Mouse (Mus musculus): Measurements from ENCODE around the gene Sh2d6. TPM values are rescaled to one million over a fixed set of nuclear protein-coding genes. Genes with fewer than 3 reads are reported as not detected.

Gene Sh2d6
- polyA plus RNA-seq, 1 experiment from 2014 or later: 0.36 TPM

DNA sequence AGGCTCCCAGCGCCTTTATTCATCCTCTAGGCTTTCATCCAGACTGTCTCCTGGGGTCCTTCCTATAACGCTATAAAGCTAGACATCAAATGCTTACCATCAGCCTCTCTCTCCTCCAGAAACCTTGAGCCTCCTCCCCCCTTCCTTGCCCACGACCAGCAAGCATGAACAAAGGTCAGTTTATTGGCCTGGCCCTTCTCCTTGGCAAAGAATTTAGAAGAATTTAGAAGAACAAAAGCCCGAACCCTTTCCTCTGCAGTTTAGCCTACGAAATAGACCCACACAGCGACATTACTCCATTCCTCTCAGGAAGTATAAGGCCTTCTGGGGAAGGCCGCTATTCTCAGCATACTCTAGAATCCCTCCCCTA lies 8.5 kb downstream of the Sh2d6 start:
- peak overlapping the region; percentile 36 for H3K4me3 ChIP-seq (ENCODE audit: low read length)
- peak overlapping the region; percentile 68 for H3K4me2 ChIP-seq (ENCODE audit: low read length)
- peak; percentile 7 for ATAC-seq
- H3K27me3 ChIP-seq (replicated peaks; ENCODE audit: control insufficient read depth, insufficient read depth, low read length): no peaks in the 10 kb centered on the region
- H3K4me1 ChIP-seq (ENCODE audit: control insufficient read depth, insufficient read depth, low read depth, low read length): peaks cover 26% of the 10 kb centered on the region
- 23% methylated on average over 7 of the region's 7 CpGs for WGBS
- H3K9ac ChIP-seq (ENCODE audit: low read depth, low read length): peak overlapping the region; percentile 66
- no peaks in the 10 kb centered on the region for H3K36me3 ChIP-seq (ENCODE audit: control insufficient read depth, insufficient read depth, low read length)
- peak overlapping the region; percentile 95 for H3K27ac ChIP-seq (ENCODE audit: low read depth, low read length)
- no peaks in the 10 kb centered on the region for H3K9me3 ChIP-seq (ENCODE audit: control insufficient read depth, low read length)

DNA sequence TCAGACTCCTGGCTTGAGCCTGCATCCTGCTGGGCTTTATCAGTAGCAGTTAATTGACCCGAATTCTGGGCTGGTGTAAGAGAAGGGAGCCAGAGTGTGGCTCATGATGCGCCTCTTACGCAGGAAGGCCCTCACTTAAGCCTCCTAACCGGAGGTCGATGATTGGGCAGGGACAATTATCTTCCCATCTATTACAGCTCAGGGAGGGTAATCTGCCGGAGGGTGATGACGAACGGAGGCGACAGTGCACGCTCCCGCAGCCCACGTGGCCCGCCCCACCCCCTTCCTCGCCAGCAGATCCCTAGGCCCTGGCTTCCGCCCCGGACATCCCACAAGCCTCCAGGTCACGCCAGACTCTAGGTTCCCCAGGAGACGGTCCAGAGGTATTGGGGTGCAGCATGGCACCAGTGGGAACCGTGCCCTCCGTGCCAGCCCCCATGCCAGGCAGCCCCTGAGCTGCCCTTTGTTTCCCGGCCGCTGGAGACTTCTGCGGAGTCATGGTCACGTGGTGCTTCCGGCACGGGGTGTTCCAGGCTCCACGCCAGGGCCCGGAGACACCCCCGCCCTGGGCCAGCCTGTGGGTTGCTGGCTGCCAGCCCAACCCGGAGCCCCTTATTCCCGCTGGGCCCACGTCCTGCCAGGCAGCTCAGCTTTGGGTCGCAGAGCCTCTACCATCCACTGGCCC lies 9.0 kb downstream of the Sh2d6 start:
- Histone ChIP-seq H3K36me3 (ENCODE audit: control insufficient read depth, insufficient read depth, low read length) (no peaks in the 10 kb centered on the region), H3K9me3 (ENCODE audit: control insufficient read depth, low read length) (no peaks in the 10 kb centered on the region), H3K4me2 (ENCODE audit: low read length) (peak overlapping the region; percentile 68), H3K9ac (ENCODE audit: low read depth, low read length) (peak overlapping the region; percentile 66), H3K4me1 (ENCODE audit: control insufficient read depth, insufficient read depth, low read depth, low read length) (peaks cover 26% of the 10 kb centered on the region), H3K4me3 (ENCODE audit: low read length) (peak overlapping the region; percentile 36), H3K27ac (ENCODE audit: low read depth, low read length) (peak overlapping the region; percentile 95), H3K27me3 (replicated peaks; ENCODE audit: control insufficient read depth, insufficient read depth, low read length) (no peaks in the 10 kb centered on the region)
- WGBS: 1% methylated on average over 33 of the region's 33 CpGs
- ATAC-seq: peak; percentile 90

DNA sequence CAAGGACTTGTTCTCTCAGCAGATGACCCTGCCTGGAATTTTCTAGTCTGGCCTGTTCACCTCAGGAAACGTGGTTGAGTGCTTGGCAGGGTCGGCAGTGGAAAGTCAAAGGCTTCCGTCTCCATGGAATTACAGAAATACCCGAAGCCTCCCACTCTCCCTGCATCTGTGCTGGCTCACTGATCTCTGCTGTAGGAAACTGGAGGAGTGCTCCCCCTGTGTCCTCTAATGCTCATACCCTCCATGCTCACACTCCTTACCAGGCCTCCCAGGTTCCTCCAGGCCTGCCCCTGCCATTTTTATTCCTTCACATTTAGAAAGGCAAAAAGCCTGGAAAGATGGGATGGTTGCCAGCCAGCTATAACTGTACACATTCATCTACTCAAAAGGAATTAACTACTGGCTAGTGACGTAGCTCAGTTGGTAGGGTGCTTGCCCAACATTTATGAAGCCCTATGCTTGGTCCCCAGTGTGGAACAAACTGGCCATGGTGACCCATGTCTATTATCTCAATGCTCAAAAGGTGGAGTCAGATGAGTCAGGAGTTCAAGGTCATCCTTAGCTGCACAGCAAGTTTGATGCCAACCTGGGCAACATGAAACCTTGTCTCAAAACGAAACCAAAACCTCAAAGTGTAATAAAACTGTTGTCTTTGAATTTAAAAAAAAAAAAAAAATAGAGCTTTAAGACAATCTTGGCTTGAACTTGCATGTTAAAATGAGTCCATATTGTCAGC lies 10.7 kb downstream of the Sh2d6 start:
- H3K9ac ChIP-seq (ENCODE audit: low read depth, low read length): no peak overlapping the region

DNA sequence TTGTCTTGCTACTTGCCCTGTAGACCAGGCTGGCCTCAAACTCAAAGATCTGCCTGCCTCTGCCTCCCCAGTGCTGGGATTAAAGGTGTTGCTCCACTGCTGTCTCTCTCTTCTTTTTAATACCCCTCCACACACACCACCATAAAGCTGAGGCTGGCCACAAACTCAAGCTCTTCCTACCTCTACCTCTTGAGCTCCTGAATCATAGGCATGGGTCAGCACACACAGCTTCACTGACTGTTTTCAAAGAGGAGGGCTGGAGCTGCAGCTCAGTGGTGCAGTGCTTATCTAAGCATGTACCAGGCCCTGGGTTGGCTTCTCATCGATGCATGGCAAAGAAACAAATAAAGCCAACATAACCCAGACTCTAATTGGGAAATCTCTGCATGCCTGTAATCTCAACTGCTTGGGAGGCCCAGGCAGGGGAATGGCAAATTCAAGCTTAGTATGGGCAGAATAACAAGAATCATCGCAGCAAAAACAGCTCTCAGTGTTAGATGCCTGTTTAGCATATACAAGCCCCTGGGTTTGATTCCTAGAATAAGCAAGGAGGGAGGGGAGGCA lies 11.6 kb downstream of the Sh2d6 start:
- Histone ChIP-seq H3K27ac (ENCODE audit: low read depth, low read length) (peak overlapping the region; percentile 53), H3K4me2 (ENCODE audit: low read length) (no peak overlapping the region), H3K4me3 (ENCODE audit: low read length) (no peak overlapping the region), H3K9me3 (ENCODE audit: control insufficient read depth, low read length) (no peaks in the 10 kb centered on the region), H3K9ac (ENCODE audit: low read depth, low read length) (0 out of 2 replicates have a peak overlapping the region, but pooled peaks have one; percentile 27), H3K4me1 (ENCODE audit: control insufficient read depth, insufficient read depth, low read depth, low read length) (peaks cover 26% of the 10 kb centered on the region), H3K36me3 (ENCODE audit: control insufficient read depth, insufficient read depth, low read length) (no peaks in the 10 kb centered on the region), H3K27me3 (replicated peaks; ENCODE audit: control insufficient read depth, insufficient read depth, low read length) (no peaks in the 10 kb centered on the region)
- WGBS: 69% methylated on average over 2 of the region's 2 CpGs
- ATAC-seq: no peak

More for the DNA sequence above, 10.7 kb downstream of the Sh2d6 start:
- no peak for ATAC-seq
- H3K27me3 ChIP-seq (replicated peaks; ENCODE audit: control insufficient read depth, insufficient read depth, low read length): no peaks in the 10 kb centered on the region
- no peaks in the 10 kb centered on the region for H3K9me3 ChIP-seq (ENCODE audit: control insufficient read depth, low read length)
- H3K4me2 ChIP-seq (ENCODE audit: low read length): no peak overlapping the region
- no peak overlapping the region for H3K4me3 ChIP-seq (ENCODE audit: low read length)
- WGBS: 65% methylated on average over 6 of the region's 6 CpGs
- peaks cover 26% of the 10 kb centered on the region for H3K4me1 ChIP-seq (ENCODE audit: control insufficient read depth, insufficient read depth, low read depth, low read length)
- peak overlapping the region; percentile 53 for H3K27ac ChIP-seq (ENCODE audit: low read depth, low read length)
- H3K36me3 ChIP-seq (ENCODE audit: control insufficient read depth, insufficient read depth, low read length): no peaks in the 10 kb centered on the region

DNA sequence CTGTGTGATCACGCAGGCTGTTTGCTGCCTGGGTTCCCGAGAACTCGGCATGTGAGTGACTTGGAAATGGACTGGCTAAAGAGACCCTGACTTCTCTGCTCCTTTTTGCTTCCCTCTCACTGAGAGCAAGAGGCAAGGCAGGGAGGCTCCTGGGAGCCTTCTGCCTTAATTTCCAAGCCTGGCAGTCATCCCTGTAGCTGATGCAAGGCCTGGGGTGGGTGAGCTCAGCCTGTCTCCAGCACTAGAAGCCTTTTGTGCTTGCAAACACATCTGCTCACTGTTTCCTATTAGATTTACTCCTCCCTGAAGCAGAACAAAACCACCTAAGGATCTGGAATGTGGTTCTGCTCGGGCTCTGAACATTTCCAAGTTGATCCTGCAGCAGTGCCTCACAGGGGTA lies 12.9 kb downstream of the Sh2d6 start:
- Histone ChIP-seq H3K4me3 (ENCODE audit: low read length) (no peak overlapping the region), H3K27ac (ENCODE audit: low read depth, low read length) (0 out of 2 replicates have a peak overlapping the region, but pooled peaks have one; percentile 13), H3K4me2 (ENCODE audit: low read length) (no peak overlapping the region), H3K27me3 (replicated peaks; ENCODE audit: control insufficient read depth, insufficient read depth, low read length) (no peaks in the 10 kb centered on the region), H3K36me3 (ENCODE audit: control insufficient read depth, insufficient read depth, low read length) (no peaks in the 10 kb centered on the region), H3K9me3 (ENCODE audit: control insufficient read depth, low read length) (no peaks in the 10 kb centered on the region), H3K4me1 (ENCODE audit: control insufficient read depth, insufficient read depth, low read depth, low read length) (peaks cover 20% of the 10 kb centered on the region), H3K9ac (ENCODE audit: low read depth, low read length) (no peak overlapping the region)
- ATAC-seq: no peak
- WGBS: 77% methylated on average over 4 of the region's 4 CpGs

DNA sequence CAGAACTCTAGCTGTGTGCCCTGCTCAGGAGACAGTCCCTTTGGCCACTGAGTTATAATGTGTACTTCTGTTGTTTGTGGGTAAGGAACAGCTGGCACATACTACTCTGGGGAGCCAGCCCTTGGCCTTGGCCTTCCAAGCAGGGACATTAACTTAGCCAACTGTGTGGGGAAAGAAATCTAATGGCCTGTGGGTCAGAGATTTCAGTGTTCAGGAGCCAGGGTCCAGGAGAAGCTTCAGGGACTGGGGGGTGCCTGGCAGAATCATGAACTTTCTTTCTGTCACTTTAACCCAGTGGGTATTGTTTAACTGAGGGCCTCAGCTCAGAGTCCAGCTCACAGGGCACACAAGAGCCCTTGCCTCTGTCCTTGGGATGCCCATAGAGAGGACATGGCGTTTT lies 15.4 kb downstream of the Sh2d6 start:
- no peak overlapping the region for H3K27ac ChIP-seq (ENCODE audit: low read depth, low read length)
- no peaks in the 10 kb centered on the region for H3K27me3 ChIP-seq (replicated peaks; ENCODE audit: control insufficient read depth, insufficient read depth, low read length)
- H3K9ac ChIP-seq (ENCODE audit: low read depth, low read length): no peak overlapping the region
- H3K4me2 ChIP-seq (ENCODE audit: low read length): no peak overlapping the region
- WGBS: 84% methylated on average over 1 of the region's 1 CpGs
- no peaks in the 10 kb centered on the region for H3K9me3 ChIP-seq (ENCODE audit: control insufficient read depth, low read length)
- H3K36me3 ChIP-seq (ENCODE audit: control insufficient read depth, insufficient read depth, low read length): no peaks in the 10 kb centered on the region
- no peak for ATAC-seq
- H3K4me3 ChIP-seq (ENCODE audit: low read length): no peak overlapping the region
- peaks cover 5% of the 10 kb centered on the region; the same call in 1 of the 2 replicates for H3K4me1 ChIP-seq (ENCODE audit: control insufficient read depth, insufficient read depth, low read depth, low read length)

DNA sequence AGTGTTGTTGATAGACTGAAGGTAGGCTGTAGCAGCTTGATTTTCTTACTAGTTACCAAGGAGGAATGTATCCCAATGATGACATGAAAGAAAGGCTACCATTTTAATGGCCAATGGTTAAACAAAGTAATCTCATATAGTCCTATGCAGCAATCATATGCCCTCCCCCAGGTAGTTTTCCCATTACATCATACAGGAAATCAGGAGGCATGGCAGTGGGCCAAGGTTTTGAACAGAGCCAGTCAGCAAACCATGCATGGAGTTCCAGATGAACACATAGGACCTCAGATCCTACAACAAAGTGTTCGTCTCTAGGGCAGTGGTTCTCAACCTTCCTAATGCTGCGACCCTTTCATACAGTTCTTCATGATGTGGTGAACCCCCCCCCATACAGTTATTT lies 17.6 kb downstream of the Sh2d6 start:
- no peaks in the 10 kb centered on the region for H3K4me1 ChIP-seq (ENCODE audit: control insufficient read depth, insufficient read depth, low read depth, low read length)
- H3K27me3 ChIP-seq (replicated peaks; ENCODE audit: control insufficient read depth, insufficient read depth, low read length): no peaks in the 10 kb centered on the region
- no peak for ATAC-seq
- no peak overlapping the region for H3K27ac ChIP-seq (ENCODE audit: low read depth, low read length)
- no peaks in the 10 kb centered on the region for H3K36me3 ChIP-seq (ENCODE audit: control insufficient read depth, insufficient read depth, low read length)
- no peak overlapping the region for H3K4me3 ChIP-seq (ENCODE audit: low read length)
- WGBS: 90% methylated on average over 2 of the region's 2 CpGs
- no peaks in the 10 kb centered on the region for H3K9me3 ChIP-seq (ENCODE audit: control insufficient read depth, low read length)
- no peak overlapping the region for H3K9ac ChIP-seq (ENCODE audit: low read depth, low read length)
- no peak overlapping the region for H3K4me2 ChIP-seq (ENCODE audit: low read length)

DNA sequence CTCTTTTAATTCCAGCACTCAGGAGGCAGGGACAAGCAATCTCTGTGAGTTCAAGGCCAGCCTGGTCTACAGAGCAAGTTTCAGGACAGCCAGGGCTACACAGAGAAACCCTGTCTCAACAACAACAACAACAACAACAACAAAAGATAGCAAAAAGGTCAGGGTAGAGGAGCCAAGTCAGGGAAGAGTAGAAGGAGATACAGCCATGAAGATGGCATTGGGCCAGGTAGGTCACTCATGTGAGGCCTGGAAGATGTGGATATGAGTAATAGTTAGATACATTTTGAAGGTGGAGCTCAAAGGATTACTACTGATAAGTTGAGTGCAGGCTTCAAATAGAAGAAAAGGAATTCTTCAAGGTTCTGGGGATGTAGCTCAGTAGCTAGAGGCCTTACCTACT lies 18.2 kb downstream of the Sh2d6 start:
- no peak overlapping the region for H3K4me2 ChIP-seq (ENCODE audit: low read length)
- no peaks in the 10 kb centered on the region for H3K27me3 ChIP-seq (replicated peaks; ENCODE audit: control insufficient read depth, insufficient read depth, low read length)
- no peak overlapping the region for H3K27ac ChIP-seq (ENCODE audit: low read depth, low read length)
- no peak overlapping the region for H3K4me3 ChIP-seq (ENCODE audit: low read length)
- no peaks in the 10 kb centered on the region for H3K36me3 ChIP-seq (ENCODE audit: control insufficient read depth, insufficient read depth, low read length)
- no peak for ATAC-seq
- H3K9ac ChIP-seq (ENCODE audit: low read depth, low read length): no peak overlapping the region
- no peaks in the 10 kb centered on the region for H3K4me1 ChIP-seq (ENCODE audit: control insufficient read depth, insufficient read depth, low read depth, low read length)
- no peaks in the 10 kb centered on the region for H3K9me3 ChIP-seq (ENCODE audit: control insufficient read depth, low read length)

DNA sequence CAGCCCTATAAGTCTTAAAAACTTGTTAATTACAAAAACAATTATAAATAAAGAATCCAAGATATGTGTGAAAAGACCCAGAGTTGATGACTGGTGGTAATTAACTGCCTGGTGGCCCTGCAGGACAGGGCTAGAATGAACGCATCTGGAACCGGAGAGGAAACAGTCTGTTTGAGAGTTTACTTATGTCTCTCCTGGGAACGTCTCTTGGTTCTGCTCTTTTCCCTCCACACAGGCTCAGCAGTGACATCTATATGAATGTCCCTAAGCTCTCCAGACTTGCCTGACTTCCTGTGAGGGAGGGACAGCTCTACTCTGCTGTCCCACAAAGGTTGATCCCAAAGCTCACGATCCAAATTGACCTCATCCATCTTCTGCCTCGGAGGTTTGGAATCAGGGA lies 22.6 kb downstream of the Sh2d6 start:
- Histone ChIP-seq H3K4me1 (ENCODE audit: control insufficient read depth, insufficient read depth, low read depth, low read length) (no peaks in the 10 kb centered on the region), H3K27me3 (replicated peaks; ENCODE audit: control insufficient read depth, insufficient read depth, low read length) (no peaks in the 10 kb centered on the region), H3K36me3 (ENCODE audit: control insufficient read depth, insufficient read depth, low read length) (no peaks in the 10 kb centered on the region), H3K9ac (ENCODE audit: low read depth, low read length) (no peak overlapping the region), H3K4me2 (ENCODE audit: low read length) (no peak overlapping the region), H3K4me3 (ENCODE audit: low read length) (no peak overlapping the region), H3K9me3 (ENCODE audit: control insufficient read depth, low read length) (no peaks in the 10 kb centered on the region), H3K27ac (ENCODE audit: low read depth, low read length) (no peak overlapping the region)
- ATAC-seq: no peak
- 71% methylated on average over 5 of the region's 5 CpGs for WGBS
